Mouse (Mus musculus) ovary, adult 18-20 months (tissue): ENCODE results near the gene Pspc1.
"Not testable (repeated sequence)": the region's sequence is repeated elsewhere in the genome, so short reads cannot be mapped to it uniquely, and the experiment has no call there.

Source experiments
- DNase-seq: peaks from one replicate; pipeline ENCODE4 v3.0.0; 2022; ENCODE audit warnings: low spot score, mixed read lengths

Gene Pspc1

GRCm38 (mm10) chr14:56778200-56778932, at the start of gene Pspc1:
Gene Pspc1, minus strand, starts transcription at chr14:56778316.
- peak; percentile 95 for DNase-seq

DNA sequence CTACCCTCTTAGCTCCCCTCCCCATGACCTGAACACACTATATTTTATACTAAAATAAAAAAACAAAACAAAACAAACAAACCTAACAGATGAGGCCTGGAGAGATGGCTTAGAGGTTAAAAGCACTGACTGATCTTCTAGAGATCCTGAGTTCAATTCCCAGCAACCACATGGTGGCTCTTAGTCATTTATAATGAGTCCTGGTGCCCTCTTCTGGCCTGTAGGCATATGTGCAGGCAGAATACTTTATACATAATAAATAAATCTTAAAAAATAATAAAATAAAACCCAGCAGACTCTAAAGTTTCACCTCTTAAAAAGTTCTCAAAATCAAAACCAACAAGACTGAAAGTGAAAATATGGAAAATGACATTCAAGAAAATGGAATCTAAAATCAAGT, 46.4 kb upstream of the Pspc1 start:
- DNase-seq: no peak

DNA sequence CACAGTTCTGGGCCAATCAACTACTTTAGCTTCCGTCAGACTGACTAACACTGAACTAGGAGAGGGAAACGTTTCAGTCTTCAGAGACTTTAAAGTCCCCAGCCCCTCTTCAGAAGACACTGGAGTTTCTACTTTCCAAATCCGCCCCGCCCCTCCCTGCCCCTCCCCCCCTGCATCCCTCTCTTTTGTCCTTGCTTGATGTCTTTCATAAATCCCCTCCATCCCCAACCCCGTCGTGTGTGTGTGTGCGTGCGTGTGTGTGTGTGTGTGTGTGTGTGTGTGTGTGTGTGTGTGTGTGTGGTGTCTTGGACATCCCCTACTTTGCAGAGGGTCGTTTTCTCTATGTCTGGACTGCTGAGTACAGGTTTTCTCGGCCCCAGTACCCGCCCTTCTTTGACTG, 39.5 kb upstream of the Pspc1 start:
- no peak for DNase-seq

DNA sequence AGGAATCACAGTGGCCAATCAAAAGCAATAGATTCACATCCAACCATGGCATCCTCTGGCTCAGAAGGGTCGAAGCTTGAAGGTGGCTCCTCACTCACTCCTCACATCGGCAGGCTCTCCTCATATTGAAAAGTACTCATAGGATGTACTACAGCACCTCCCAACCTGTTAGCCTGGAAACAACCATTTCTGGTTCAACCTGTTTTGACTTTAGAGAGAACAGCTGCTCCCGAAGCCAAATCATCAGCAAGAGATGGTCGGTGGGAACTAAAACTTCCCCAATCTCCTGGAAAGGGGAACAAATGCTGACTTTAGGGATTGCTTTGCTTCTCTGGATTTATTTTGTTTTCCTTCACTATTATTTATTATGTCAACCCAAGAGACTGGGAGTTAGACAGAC, 39.0 kb upstream of the Pspc1 start:
- no peak for DNase-seq

DNA sequence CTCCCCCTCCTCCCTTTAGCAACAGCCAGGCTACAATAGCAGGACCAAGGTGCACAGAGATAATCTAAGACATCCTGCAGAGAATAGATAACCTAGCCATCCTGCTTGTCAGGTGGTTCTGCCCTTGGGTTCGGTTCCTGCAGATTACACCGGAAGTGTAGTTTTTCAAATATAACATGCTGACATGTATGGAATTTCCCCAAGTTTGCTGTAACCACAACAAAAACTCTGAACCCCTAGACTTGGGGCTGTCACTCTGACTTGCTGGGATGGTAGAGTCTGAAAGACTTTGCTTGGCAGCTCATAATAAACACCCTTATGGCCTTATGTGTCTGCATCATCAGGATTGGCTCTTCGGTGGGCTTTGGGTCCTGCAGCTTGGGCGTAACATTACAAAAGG, 38.4 kb upstream of the Pspc1 start:
- DNase-seq: no peak

GRCm38 (mm10) chr14:56812520-56813036, 34.5 kb upstream of the Pspc1 start:
- peak; percentile 49 for DNase-seq

GRCm38 (mm10) chr14:56811701-56812339, 33.7 kb upstream of the Pspc1 start, which contains the start of gene Zmym5:
Gene Zmym5, minus strand, starts transcription at chr14:56811716.
- DNase-seq: peak; percentile 92

DNA sequence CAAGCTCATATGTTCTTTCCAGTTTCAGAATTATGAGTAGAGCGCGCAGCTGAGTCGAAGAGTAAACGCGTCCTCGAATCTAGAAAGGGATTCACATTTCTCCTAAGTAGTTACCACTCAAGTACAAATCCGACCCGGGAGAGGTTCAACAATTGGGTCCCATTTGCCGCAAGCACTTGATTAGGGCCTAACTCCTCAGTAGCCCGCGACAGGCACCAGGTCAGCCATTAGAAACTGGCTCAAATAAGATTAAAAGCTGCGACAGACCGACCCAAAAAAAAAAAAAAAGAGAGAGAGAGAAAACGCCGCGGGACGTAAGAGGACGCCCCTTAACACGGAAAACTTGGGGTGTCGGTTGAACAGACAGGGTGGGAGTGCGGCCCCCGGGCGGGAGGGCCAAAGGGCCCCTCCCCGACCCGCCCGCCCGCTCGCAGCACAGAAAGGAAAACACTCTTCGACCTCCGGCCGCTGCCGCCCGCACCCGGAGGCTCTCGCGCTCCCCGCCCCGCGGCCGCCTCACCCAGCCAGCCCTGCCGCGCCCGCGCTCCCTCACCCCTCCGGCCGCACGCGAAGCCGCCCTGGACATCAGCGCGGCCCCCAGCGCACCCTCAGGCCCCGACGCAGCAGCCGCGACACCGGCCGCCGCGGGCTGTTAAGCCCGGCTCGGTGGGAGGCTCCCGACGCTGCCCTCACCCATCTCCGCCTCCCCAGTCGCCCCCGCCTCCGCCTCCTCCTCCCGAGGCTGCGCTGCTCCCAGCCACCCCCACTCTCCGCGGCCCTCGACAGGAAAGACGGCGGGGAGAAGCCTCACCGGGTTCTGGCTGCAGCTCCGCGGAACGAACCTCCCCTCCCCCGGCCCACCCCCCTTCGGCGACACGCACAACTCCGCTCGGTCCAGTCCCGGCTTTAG, 32.9 kb upstream of the Pspc1 start:
- peak; percentile 21 for DNase-seq

DNA sequence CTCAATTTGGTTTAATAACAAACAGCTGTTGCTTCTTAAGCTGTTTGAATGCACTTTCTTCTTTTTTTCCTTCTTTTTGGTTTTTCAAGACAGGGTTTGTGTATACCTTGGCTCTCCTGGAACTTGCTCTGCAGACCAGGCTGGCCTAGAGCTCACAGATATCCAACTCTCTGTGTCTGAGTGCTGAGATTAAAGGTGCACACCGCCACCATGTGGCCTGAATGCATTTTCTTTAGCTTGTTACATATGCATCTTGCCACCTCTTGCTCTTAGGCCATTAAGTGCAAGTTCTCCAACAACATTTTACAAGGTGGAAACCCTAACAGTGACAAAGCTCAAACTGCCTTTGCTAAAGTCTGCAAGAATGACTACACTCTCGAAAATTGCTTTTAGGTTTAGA, 15.1 kb upstream of the Pspc1 start:
- peak; percentile 8 for DNase-seq

DNA sequence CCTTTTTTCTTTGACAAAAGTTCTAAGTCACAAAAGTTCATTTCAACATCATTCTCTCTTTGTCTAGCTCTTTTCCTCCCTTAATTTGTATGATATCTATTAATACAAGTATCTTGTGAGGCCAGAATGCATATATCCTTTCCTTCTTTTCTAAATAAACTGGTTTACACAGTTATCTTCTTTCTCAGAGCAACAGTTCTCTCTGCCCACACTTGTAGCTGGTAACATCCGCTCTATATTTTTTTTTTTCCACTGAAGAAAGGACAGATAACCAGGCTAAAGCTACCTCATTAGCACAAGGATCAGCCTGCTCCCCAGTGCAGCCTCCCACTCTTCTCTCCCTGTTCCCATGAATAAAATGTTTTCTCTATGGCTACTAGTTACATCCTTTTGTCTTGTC, 6.5 kb upstream of the Pspc1 start:
- DNase-seq: no peak

GRCm38 (mm10) chr14:56778933-56779300, 801 bp upstream of the Pspc1 start:
- DNase-seq: no peak

GRCm38 (mm10) chr14:56777360-56778136, 568 bp downstream of the Pspc1 start:
- peak; percentile 41 for DNase-seq

GRCm38 (mm10) chr14:56776571-56777238, 1.4 kb downstream of the Pspc1 start:
- no peak for DNase-seq

DNA sequence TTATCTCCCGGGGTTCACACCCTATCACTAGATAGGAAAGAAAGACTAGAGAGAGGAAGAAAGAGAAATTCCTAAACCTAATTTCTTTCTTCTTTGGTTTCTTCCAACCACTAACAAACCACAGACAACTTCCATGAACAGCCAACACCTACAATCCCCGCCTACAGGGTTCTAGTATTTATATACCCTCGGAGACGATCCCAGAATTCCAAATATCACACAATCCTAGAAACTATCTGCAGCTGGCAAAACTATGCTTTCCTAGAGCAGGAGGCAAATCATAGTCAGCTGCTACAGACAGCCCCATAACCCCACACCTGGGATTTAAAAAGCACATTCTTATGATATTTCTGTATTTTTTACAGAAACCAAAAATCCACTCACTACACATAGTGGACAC, 2.7 kb downstream of the Pspc1 start:
- no peak for DNase-seq

DNA sequence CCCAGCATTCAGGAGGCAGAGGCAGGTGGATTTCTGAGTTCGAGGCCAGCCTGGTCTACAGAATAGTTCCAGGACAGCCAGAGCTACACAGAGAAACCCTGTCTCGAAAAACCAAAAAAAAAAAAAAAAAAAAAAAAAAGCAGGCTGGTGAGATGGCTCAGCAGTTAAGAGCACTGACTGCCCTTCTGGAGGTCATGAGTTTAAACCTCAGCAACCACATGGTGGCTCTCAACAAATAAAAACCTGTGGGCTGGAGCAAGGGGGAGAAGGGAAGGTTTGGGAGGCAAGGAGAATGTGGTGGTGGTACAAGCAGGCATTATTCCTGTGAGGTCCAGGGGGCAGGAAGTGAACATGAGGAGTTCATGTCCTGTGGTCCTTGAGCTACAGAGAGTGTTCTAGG, 11.7 kb downstream of the Pspc1 start:
- DNase-seq: not testable (repeated sequence)

DNA sequence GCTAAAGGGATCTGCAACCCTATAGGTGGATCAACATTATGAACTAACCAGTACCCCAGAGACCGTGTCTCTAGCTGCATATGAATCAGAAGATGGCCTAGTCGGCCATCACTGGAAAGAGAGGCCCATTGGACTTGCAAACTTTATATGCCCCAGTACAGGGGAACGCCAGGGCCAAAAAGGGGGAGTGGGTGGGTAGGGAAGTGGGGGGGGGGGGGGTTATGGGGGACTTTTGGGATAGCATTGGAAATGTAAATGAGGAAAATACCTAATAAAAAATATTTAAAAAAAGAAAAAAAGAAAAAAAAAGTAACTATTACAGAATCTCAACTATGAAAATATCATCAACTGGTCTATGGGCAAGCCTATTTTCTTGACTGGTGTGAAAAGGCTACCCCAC, 13.0 kb downstream of the Pspc1 start:
- DNase-seq: not testable (repeated sequence)

DNA sequence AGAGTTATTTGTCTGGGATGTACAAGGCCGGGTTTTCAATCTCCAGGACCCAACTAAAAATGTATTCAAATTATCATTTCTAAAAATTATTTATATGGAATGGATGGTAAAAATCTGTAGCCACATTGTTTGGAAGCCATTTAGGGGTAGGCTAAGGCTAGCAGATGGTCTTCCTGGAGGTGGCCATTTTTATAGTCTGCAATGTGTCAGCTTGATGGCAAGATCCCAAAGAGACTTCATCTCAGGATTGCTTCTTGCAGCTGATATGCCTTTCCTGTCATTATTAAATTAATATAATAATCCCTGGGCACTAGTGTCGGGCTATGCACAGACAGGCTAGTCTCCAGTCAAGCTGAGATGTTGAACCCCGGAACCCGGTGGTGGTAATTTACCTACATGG, 26.8 kb downstream of the Pspc1 start:
- DNase-seq: no peak

DNA sequence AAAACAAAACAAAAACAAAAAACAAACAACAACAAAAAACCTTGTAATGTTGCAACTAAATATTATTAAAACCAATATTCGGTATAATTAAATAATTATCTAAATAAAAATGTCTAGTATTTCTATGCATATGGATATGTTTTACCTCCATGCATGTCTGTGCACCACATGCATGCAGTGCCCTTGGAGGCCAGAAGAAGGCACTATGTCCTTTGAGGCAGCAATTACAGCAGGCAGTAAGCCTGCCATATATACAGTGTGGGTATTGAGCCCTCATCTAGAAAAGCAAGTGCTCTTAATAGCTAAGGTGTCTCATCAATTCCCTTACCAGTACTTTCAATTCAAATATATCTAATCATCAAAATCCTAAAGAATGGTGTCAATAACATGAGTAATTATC, 37.9 kb downstream of the Pspc1 start:
- DNase-seq: no peak

GRCm38 (mm10) chr14:56726493-56726892, 51.6 kb downstream of the Pspc1 start:
- DNase-seq: no peak

GRCm38 (mm10) chr14:56705687-56706086, 72.4 kb downstream of the Pspc1 start:
- no peak for DNase-seq

- DNase-seq: no peak
Observed at GRCm38 (mm10) chr14:56702644-56703043, 75.5 kb downstream of the Pspc1 start.
